In the genomic region with DNA sequence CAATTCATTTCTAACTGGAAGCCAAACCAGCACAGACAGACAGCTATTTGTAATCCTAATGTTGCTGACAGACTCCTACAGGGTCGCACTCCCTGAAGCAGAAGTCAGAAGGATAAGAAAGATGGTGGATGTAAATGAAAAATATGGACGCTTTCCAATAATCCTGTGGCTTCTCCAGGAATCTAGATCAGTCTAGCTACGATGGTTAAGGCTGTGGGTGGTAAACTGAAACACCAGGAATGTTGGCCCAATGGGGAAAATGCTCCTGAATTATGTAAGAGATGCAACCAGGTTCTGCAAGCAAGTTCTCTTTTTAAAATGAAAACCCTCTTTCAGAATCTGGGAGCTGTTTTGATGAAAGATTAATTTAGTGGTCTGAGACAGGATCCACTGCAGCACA, we compare ENCODE assay signal across 16 mouse cellular contexts. TPM values are rescaled to one million over a fixed set of nuclear protein-coding genes. Genes with fewer than 3 reads are reported as not detected.
DNase-seq lines count a peak whose midpoint lies in the region; ATAC-seq and TF ChIP-seq lines count a peak whose summit lies in the region.
"Had no signal": no experiment of that assay in that cellular context is flagged by ENCODE, and none has a peak within 500 bp of the region (broad histone marks: within the 10 kb centered on the region; RNA-seq: fewer than 3 reads in every experiment).

No protein-coding gene starts in this region.

- 69% methylated on average over 3 of the region's 3 CpGs for WGBS in kidney, embryonic 15.5 days
- WGBS in kidney, embryonic 14.5 days, result 77% methylated on average over 3 of the region's 3 CpGs

- H3K9me3 ChIP-seq in kidney, embryonic 15.5 days (replicated peaks), result no peaks in the 10 kb centered on the region; the same call in 1 of the 2 replicates
- H3K9me3 ChIP-seq in kidney, embryonic 14.5 days (ENCODE audit: control insufficient read depth, low read length), result no peaks in the 10 kb centered on the region
- H3K9me3 ChIP-seq: G1E; liver, embryonic 15.5 days had no signal

- TF ChIP-seq CTCF in gastrocnemius, adult 2 months (IDR thresholded peaks at IDR 0.05), result no peak

- H3K4me1 ChIP-seq in kidney, embryonic 15.5 days, result peaks cover 22% of the 10 kb centered on the region
- peaks cover 7% of the 10 kb centered on the region; the same call in 1 of the 2 replicates for H3K4me1 ChIP-seq in kidney, embryonic 14.5 days (ENCODE audit: control insufficient read depth, insufficient read depth, low read length)

- intact Hi-C loops in gastrocnemius, adult 2 months (cut with DNase I), result no loop called here
- intact Hi-C loops in gastrocnemius, postnatal 14 days (cut with DNase I; ENCODE audit: low total_unique reads), result no loop called here

- H3K36me3 ChIP-seq in kidney, embryonic 15.5 days, result no peaks in the 10 kb centered on the region
- no peaks in the 10 kb centered on the region for H3K36me3 ChIP-seq in kidney, embryonic 14.5 days (ENCODE audit: control insufficient read depth, insufficient read depth, low read length)
- H3K36me3 ChIP-seq: forebrain, embryonic 12.5 days; G1E; liver, embryonic 15.5 days; midbrain, embryonic 10.5 days had no signal

- no peaks in the 10 kb centered on the region for H3K27me3 ChIP-seq in kidney, embryonic 15.5 days
- H3K27me3 ChIP-seq in kidney, embryonic 14.5 days (ENCODE audit: control insufficient read depth, insufficient read depth, low read length), result no peaks in the 10 kb centered on the region
- H3K27me3 ChIP-seq: forebrain, embryonic 12.5 days; liver, embryonic 15.5 days had no signal

- no peak for DNase-seq in gastrocnemius, adult 2 months
- no peak for DNase-seq in gastrocnemius, postnatal 14 days
- peak; percentile 44 for DNase-seq in right cerebral cortex, adult 18-20 months
- DNase-seq in right cerebral cortex, postnatal 36 days (ENCODE audit: low spot score in 2 of 2), result no peak
- peak; percentile 66 for DNase-seq in telencephalon, adult 2 months (ENCODE audit: low read depth, low spot score)
- DNase-seq in natural killer cell, adult 2 months (ENCODE audit: low spot score in 2 of 2), result no peak
- DNase-seq: B cell, adult 2 months; gastrocnemius, postnatal 10 days; kidney, postnatal 4 days; thymus, postnatal 4 days had no signal

- H3K9ac ChIP-seq in kidney, embryonic 15.5 days, result no peak overlapping the region
- no peak overlapping the region for H3K9ac ChIP-seq in kidney, embryonic 14.5 days (ENCODE audit: low read depth, low read length)
- H3K9ac ChIP-seq: forebrain, embryonic 12.5 days; liver, embryonic 15.5 days had no signal

- H3K4me2 ChIP-seq in kidney, embryonic 15.5 days, result no peak overlapping the region
- no peak overlapping the region for H3K4me2 ChIP-seq in kidney, embryonic 14.5 days (replicated peaks; ENCODE audit: low read depth, low read length)
- H3K4me2 ChIP-seq: forebrain, embryonic 12.5 days; liver, embryonic 15.5 days had no signal

- no peak for ATAC-seq in kidney, embryonic 15.5 days (replicated peaks; ENCODE audit: low FRiP score)
- ATAC-seq in kidney, embryonic 14.5 days (ENCODE audit: low FRiP score, low TSS enrichment), result no peak

- no peak overlapping the region for H3K4me3 ChIP-seq in gastrocnemius, adult 2 months
- H3K4me3 ChIP-seq in kidney, embryonic 15.5 days (replicated peaks), result no peak overlapping the region
- H3K4me3 ChIP-seq in kidney, embryonic 14.5 days (ENCODE audit: low read length), result no peak overlapping the region
- H3K4me3 ChIP-seq: forebrain, embryonic 12.5 days; liver, embryonic 15.5 days; midbrain, embryonic 10.5 days had no signal

- H3K27ac ChIP-seq in gastrocnemius, adult 2 months, result peak overlapping the region; percentile 59
- 0 out of 2 replicates have a peak overlapping the region, but pooled peaks have one; percentile 37 for H3K27ac ChIP-seq in kidney, embryonic 15.5 days
- no peak overlapping the region for H3K27ac ChIP-seq in kidney, embryonic 14.5 days (ENCODE audit: low read depth, low read length)
- H3K27ac ChIP-seq: forebrain, embryonic 12.5 days; liver, embryonic 15.5 days; midbrain, embryonic 10.5 days had no signal

RNA-seq across cellular contexts. Expression of a gene that starts 35.1 kb away (rescaled TPM):
- 100 to 1,000 TPM; 675 to 775 TPM for total RNA-seq in gastrocnemius, adult 2 months (2021)
- 100 to 1,000 TPM; 125 to 230 TPM for total RNA-seq in gastrocnemius, postnatal 14 days (2021)
- polyA plus RNA-seq in kidney, embryonic 15.5 days (2015; fragmentation: Nextera tagmentation; extraction: Ambion mirVana), result 17.4 and 17.5 TPM in 2 replicates
- polyA plus RNA-seq in kidney, embryonic 14.5 days (2014; fragmentation: Nextera tagmentation; extraction: Ambion mirVana), result 10.1 and 16.7 TPM in 2 replicates
- polyA plus RNA-seq: G1E had no signal

Comparison
In these comparisons a context has a peak if more than half of its experiments do, and no peak if none do; other contexts are left out.
1. DNase-seq: peak in right cerebral cortex, adult 18-20 months (single experiment) and telencephalon, adult 2 months (single experiment); none in gastrocnemius, adult 2 months (single experiment), gastrocnemius, postnatal 14 days (single experiment), right cerebral cortex, postnatal 36 days (0 of 2) and natural killer cell, adult 2 months (0 of 2).